Mouse (Mus musculus) heart, adult 2 months (tissue): Measurements from ENCODE around the gene Pdcd4. TPM values are rescaled to one million over a fixed set of nuclear protein-coding genes. Genes with fewer than 3 reads are reported as not detected.
A peak's percentile ranks its signal among the peaks of the same experiment; 100 is the strongest.

Experiments
- DNase-seq, 2 experiments: peaks; one replicate each; pipeline ENCODE4 v3.0.0; 2021
- H3K27ac ChIP-seq: fragments of 200-600 bp; 2 replicates; pipeline ENCODE4 v1.8.1; 2022
- H3K27me3 ChIP-seq: fragments of 200-500 bp; 2 replicates; pipeline ENCODE4 v1.6.1; 2012; ENCODE audit warnings: mild to moderate bottlenecking, low read length, inconsistent platforms, mixed read lengths; ENCODE audit not compliant: control insufficient read depth, insufficient read depth
- H3K36me3 ChIP-seq: fragments of 200-500 bp; 2 replicates; pipeline ENCODE4 v1.6.1; 2012; ENCODE audit warnings: low read length, inconsistent platforms; ENCODE audit not compliant: control insufficient read depth, insufficient read depth
- H3K4me1 ChIP-seq: fragments of 200-500 bp; 2 replicates; pipeline ENCODE4 v1.6.1; 2011; ENCODE audit warnings: low read length; ENCODE audit not compliant: control insufficient read depth, insufficient read depth
- H3K4me3 ChIP-seq: fragments of 200-600 bp; 2 replicates; pipeline ENCODE4 v1.8.1; 2022
- H3K79me2 ChIP-seq: fragments of 200-500 bp; replicated peaks from 2 replicates; pipeline ENCODE4 v1.6.1; 2012; ENCODE audit warnings: mild to moderate bottlenecking, inconsistent platforms, low read length, moderate library complexity, mixed read lengths; ENCODE audit not compliant: control insufficient read depth, insufficient read depth
- H3K9ac ChIP-seq: fragments of 200-500 bp; 2 replicates; pipeline ENCODE4 v1.6.1; 2012; ENCODE audit warnings: low read depth, mild to moderate bottlenecking, control low read depth, inconsistent platforms, low read length, mixed read lengths
- CTCF ChIP-seq: fragments of 200-600 bp; IDR thresholded peaks from 2 replicates; pipeline ENCODE4 v1.8.1; 2022; ENCODE audit warnings: antibody characterized with exemption, mild to moderate bottlenecking, moderate library complexity
- EP300 ChIP-seq: fragments of 200-500 bp; IDR thresholded peaks from 2 replicates; pipeline ENCODE4 v1.6.1; 2011; ENCODE audit warnings: low read depth, low read length, control low read depth; ENCODE audit not compliant: insufficient read depth
- POLR2A ChIP-seq: fragments of 200-500 bp; IDR thresholded peaks from 2 replicates; pipeline ENCODE4 v1.6.1; 2011; ENCODE audit warnings: mild to moderate bottlenecking, low read depth, low read length, control low read depth; ENCODE audit not compliant: insufficient read depth
- WGBS: fragments of 180-500 bp; shearing (Covaris S2); methylation state at CpG from one replicate; pipeline ENCODE4 v1.1.7; 2018; 5-methylcytosine and 5-hydroxymethylcytosine counted together
- intact Hi-C: fragments of 180-260 bp; cut with DNase I; formaldehyde crosslinking; loops from one replicate; pipeline ENCODE4 v1.15.1; 2025
- polyA plus RNA-seq: library from polyadenylated mRNA; depleted of rRNA; stranded (reverse); fragments of >200 nt; gene quantifications from 2 replicates; pipeline ENCODE4 v1.2.3, GENCODE M21; 2012
- total RNA-seq, 2 experiments: library from RNA; stranded (reverse); gene quantifications; 2 replicates each; pipeline ENCODE4 v1.2.3; 2021

The Pdcd4 gene
- total and polyA plus RNA-seq, 3 experiments, result 4.2 to 22.9 (median 21.1) TPM

DNA sequence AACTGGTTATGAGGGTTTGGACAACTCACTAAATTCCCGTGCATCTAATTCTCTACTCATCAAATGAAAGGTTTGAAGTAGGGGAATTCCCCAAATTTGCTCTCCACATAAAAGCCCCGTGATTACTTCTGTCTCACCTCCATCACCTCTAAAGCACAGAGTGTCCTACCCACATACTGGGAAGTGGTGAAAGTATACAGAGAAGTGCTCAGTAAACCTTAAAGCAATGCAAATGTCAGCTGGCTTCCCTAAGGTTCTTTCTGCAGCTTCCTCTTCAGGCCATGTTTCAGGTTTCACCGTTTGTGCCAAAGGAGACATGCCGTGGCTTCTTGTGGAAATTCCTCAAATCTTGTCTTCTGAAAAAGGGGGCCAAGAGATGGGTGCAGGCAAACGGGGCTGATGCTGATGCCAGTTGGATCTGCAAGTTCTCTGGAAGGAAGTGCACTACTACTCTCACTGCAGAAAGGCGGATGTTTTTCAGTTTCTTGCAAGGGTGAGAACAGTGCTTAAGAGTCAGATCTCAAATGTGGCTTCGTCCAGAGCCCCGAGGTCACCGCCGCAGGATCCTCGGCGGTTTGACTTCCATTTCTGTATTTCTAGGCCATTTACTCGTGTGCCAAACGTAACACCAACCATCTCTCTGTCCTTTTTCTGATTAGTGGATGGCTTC, 8.0 kb downstream of the Pdcd4 start:
- no peak overlapping the region for H3K4me3 ChIP-seq
- H3K36me3 ChIP-seq, result no peaks in the 10 kb centered on the region
- intact Hi-C loops, result loop anchor here (5.0 to 10.0 kb wide), 3 partner anchors 48 to 255 kb away; no protein-coding TSS in a partner anchor
- peaks cover 3% of the 10 kb centered on the region; the same call in 1 of the 2 replicates for H3K79me2 ChIP-seq
- TF ChIP-seq EP300, result no peak
- no peak for TF ChIP-seq CTCF
- TF ChIP-seq POLR2A, result no peak
- 83% methylated on average over 14 of the region's 14 CpGs for WGBS
- no peaks in the 10 kb centered on the region for H3K27me3 ChIP-seq
- no peak overlapping the region for H3K27ac ChIP-seq
- peaks cover 13% of the 10 kb centered on the region for H3K4me1 ChIP-seq
- H3K9ac ChIP-seq, result no peak overlapping the region
- DNase-seq, result peak in 1 of 2 experiments; percentile 30

DNA sequence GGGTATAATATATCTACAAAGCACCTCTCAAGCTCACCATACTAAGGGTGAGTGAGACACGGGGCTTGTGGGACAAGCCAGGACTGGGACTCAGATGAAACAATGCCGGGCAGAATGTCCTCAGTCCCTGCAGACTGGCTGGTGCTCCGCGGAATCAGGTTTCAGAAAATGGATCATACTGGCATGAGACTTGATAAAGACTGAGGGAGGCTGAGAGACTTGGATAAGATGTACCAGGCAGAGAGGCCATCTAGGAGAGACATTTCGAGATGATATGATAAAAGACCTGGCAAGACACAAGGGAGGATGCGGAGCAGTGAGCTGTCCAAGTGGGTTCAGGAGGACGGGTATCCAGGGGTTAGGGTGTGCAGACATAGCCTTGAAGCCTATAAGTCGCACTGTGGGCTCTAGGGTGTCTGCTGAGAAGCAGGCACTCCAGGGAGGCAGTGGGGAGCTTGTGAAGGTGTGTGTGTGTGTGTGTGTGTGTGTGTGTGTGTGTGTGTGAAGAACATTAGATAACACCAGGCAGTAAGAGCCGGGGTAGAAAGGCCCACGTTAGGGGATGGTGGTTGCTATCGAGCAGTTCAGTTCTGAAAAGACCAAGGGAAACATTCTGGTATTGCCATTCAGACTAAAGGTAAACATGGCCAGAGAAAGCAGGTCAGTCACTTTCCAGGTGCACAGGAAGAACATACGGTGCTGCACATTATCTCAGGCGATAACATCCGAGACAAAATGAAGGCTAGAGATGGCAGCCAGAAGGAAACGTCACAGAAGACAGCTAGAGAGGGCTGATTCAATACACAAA, 10.1 kb downstream of the Pdcd4 start:
- no peaks in the 10 kb centered on the region for H3K27me3 ChIP-seq
- H3K4me3 ChIP-seq, result peak overlapping the region; percentile 70
- intact Hi-C loops, result loop anchor here (2.0 to 10.0 kb wide), 4 partner anchors 41 to 257 kb away; no protein-coding TSS in a partner anchor
- 38% methylated on average over 15 of the region's 15 CpGs for whole genome bisulfite sequencing
- H3K4me1 ChIP-seq, result peaks cover 18% of the 10 kb centered on the region
- peak overlapping the region; percentile 85 for H3K9ac ChIP-seq
- TF ChIP-seq EP300, result no peak
- TF ChIP-seq CTCF, result no peak
- no peak for TF ChIP-seq POLR2A
- H3K27ac ChIP-seq, result peak overlapping the region; percentile 99
- no peaks in the 10 kb centered on the region for H3K36me3 ChIP-seq
- H3K79me2 ChIP-seq, result peaks cover 5% of the 10 kb centered on the region; the same call in 1 of the 2 replicates
- DNase-seq, result no peak

DNA sequence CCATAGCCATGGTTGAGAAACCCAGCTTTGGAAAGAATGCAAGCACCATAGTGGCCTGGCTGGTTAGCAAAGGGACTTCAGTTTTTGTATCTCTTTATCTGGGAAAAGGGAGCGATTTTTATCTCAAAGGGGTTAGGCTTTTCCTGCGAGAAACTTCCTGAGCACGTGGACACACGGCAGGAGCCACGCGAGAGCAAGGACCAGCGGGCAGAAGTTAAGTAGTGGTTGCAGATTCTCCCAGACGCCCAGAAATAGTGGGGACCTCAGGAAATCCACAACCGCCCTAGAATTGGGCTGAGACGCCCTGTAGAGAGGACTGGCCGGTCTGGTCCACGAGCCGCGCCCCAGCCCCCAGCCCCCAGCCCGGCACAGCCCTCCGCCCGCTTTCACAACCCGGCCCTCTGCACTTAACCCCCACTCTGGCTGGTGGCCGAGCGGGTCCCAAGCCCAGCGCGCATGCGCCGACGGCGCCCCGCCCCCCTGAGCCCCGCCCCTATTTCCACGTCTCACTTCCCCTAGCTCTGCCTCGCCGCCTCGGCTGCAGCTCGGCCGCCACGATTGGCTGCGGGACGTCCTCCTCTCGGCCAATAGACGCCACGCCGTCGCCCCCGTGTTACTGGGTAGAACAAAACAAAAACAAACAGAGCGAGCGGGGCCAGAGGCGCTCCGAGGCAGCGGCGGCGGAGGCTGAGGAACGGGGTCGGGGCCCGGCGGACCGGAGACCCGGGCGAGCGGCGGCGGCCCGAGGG, 10.9 kb downstream of the Pdcd4 start:
- Histone ChIP-seq H3K4me3 (peak overlapping the region; percentile 70), H3K27me3 (no peaks in the 10 kb centered on the region), H3K36me3 (no peaks in the 10 kb centered on the region), H3K9ac (peak overlapping the region; percentile 99), H3K79me2 (peaks cover 5% of the 10 kb centered on the region; the same call in 1 of the 2 replicates), H3K4me1 (peaks cover 18% of the 10 kb centered on the region), H3K27ac (peak overlapping the region; percentile 99)
- under 1% methylated on average over 61 of the region's 61 CpGs for WGBS
- peak; percentile 92 to 97 for DNase-seq
- intact Hi-C loops, result loop anchor here (2.0 to 10.0 kb wide), 4 partner anchors 40 to 258 kb away; no protein-coding TSS in a partner anchor
- TF ChIP-seq POLR2A, result peak; percentile 75
- TF ChIP-seq EP300, result peak; percentile 32; the same call in 1 of the 2 replicates
- TF ChIP-seq CTCF, result no peak

DNA sequence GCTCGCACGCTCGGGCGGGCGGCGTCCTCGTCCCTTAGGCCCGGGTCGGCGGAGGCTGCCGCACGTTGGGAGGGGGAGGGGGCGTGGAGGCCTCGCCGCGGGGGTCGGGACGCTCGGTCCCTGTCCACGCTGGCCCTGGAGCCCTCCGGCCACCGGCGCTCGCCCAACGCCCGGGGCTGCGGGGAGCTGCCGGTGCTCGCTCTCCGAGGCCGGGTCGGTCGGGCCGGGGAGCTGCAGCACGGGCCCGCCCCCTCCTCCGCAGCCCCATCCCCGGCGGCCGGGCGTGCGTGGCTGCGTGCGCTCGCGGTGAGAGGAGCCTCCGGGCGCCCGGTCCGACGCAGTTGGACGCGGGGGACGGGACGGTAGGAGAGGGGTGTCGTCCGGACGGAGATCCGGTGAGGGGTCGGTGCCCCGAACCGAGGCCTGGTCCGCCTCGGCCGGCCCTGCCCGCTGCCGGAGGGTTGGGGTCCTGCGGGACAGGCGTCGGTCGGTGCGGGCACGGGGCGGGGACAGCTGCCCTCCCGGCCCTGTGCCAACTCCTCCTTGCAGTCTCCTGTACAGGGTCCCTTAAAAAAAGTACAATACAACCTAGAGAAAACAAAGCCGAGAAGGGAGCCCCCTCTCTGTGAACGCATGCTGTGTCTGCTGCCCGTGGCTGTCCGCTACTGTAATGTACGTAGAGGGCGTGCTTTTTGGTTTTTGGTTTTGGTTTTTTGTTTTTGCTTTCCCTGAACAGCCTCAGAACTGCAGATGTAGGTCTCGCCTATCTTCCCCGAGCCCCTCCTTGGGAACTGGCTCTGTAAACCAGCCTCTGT, 11.7 kb downstream of the Pdcd4 start:
- WGBS, result under 1% methylated on average over 82 of the region's 83 CpGs
- Histone ChIP-seq H3K36me3 (no peaks in the 10 kb centered on the region; the same call in 1 of the 2 replicates), H3K79me2 (peaks cover 6% of the 10 kb centered on the region; the same call in 1 of the 2 replicates), H3K9ac (peak overlapping the region; percentile 99), H3K27ac (peak overlapping the region; percentile 99), H3K4me1 (peaks cover 15% of the 10 kb centered on the region), H3K4me3 (peak overlapping the region; percentile 70), H3K27me3 (no peaks in the 10 kb centered on the region)
- peak; percentile 63 to 77 for DNase-seq
- intact Hi-C loops, result loop anchor here (2.0 to 10.0 kb wide), 4 partner anchors 39 to 259 kb away; no protein-coding TSS in a partner anchor
- TF ChIP-seq EP300 (no peak), CTCF (peak; percentile 74), POLR2A (0 out of 2 replicates have a peak, but pooled peaks have one; percentile 13)
